Mouse (Mus musculus) liver, embryonic 16.5 days (tissue): Measurements from ENCODE around the gene Nfkb2. TPM values are rescaled to one million over a fixed set of nuclear protein-coding genes. Genes with fewer than 3 reads are reported as not detected.
A peak's percentile ranks its signal among the peaks of the same experiment; 100 is the strongest.

Source experiments
- ATAC-seq: fragments of 200-750 bp; cut with Nextera tagmentation; 2 replicates; pipeline ENCODE4 v1.8.0; 2017; ENCODE audit warnings: low read depth, mild to moderate bottlenecking, moderate number of reproducible peaks, moderate library complexity
- H3K27ac ChIP-seq: fragments of 300-500 bp; sonication (generic); 2 replicates; pipeline ENCODE4 v1.5.1; 2014; ENCODE audit warnings: mild to moderate bottlenecking, low read length
- H3K27me3 ChIP-seq: fragments of 300-500 bp; sonication (generic); 2 replicates; pipeline ENCODE4 v1.6.1; 2014; ENCODE audit warnings: low read depth, low read length, mixed read lengths; ENCODE audit not compliant: control insufficient read depth, insufficient read depth
- H3K36me3 ChIP-seq: fragments of 300-500 bp; sonication (generic); 2 replicates; pipeline ENCODE4 v1.6.1; 2014; ENCODE audit warnings: mild to moderate bottlenecking; ENCODE audit not compliant: control insufficient read depth, insufficient read depth
- H3K4me1 ChIP-seq: fragments of 300-500 bp; sonication (generic); 2 replicates; pipeline ENCODE4 v1.6.1; 2014; ENCODE audit warnings: low read depth, low read length, mixed read lengths; ENCODE audit not compliant: control insufficient read depth
- H3K4me2 ChIP-seq: fragments of 300-500 bp; sonication (generic); 2 replicates; pipeline ENCODE4 v1.6.1; 2014; ENCODE audit warnings: low read depth, low read length, mixed read lengths
- H3K4me3 ChIP-seq: fragments of 300-500 bp; sonication (generic); 2 replicates; pipeline ENCODE4 v1.5.1; 2014; ENCODE audit warnings: low read depth, mild to moderate bottlenecking, low read length
- H3K9ac ChIP-seq: fragments of 300-500 bp; sonication (generic); 2 replicates; pipeline ENCODE4 v1.6.1; 2014; ENCODE audit warnings: low read depth, low read length
- H3K9me3 ChIP-seq: fragments of 300-500 bp; sonication (generic); replicated peaks from 2 replicates; pipeline ENCODE4 v1.6.1; 2016; ENCODE audit warnings: low read length; ENCODE audit not compliant: control insufficient read depth
- WGBS: fragments of 180-500 bp; shearing (Covaris S2); extraction: QIAGEN DNeasy Blood & Tissue Kit; methylation state at CpG from one replicate; pipeline ENCODE4 v1.1.7; 2014; ENCODE audit not compliant: insufficient replicate concordance; 5-methylcytosine and 5-hydroxymethylcytosine counted together
- polyA plus RNA-seq: library from polyadenylated mRNA; unstranded; fragments of >200 nt; fragmentation: Nextera tagmentation; extraction: Ambion mirVana; gene quantifications from 2 replicates; pipeline ENCODE4 v1.2.1, GENCODE M21; 2015

Gene Nfkb2
- polyA plus RNA-seq, 1 experiment from 2014 or later: 3.8 TPM

- no peak for ATAC-seq
- Histone ChIP-seq H3K4me2 (peak overlapping the region; percentile 85; the same call in 1 of the 2 replicates), H3K36me3 (peaks cover 6% of the 10 kb centered on the region), H3K4me1 (peaks cover 61% of the 10 kb centered on the region), H3K9ac (peak overlapping the region; percentile 62; the same call in 1 of the 2 replicates), H3K9me3 (no peaks in the 10 kb centered on the region), H3K4me3 (no peak overlapping the region), H3K27me3 (peaks cover 34% of the 10 kb centered on the region), H3K27ac (peak overlapping the region; percentile 48; the same call in 1 of the 2 replicates)
- 81% methylated on average over 9 of the region's 9 CpGs for WGBS
These were observed 9.0 kb downstream of the Nfkb2 start for GRCm38 (mm10) chr19:46313116-46313515.

GRCm38 (mm10) chr19:46313591-46313990 lies 9.5 kb downstream of the Nfkb2 start:
- Histone ChIP-seq H3K4me1 (peaks cover 58% of the 10 kb centered on the region), H3K27me3 (peaks cover 39% of the 10 kb centered on the region), H3K9me3 (no peaks in the 10 kb centered on the region), H3K4me3 (peak overlapping the region; percentile 48), H3K9ac (peak overlapping the region; percentile 62; the same call in 1 of the 2 replicates), H3K27ac (peak overlapping the region; percentile 94), H3K36me3 (peaks cover 6% of the 10 kb centered on the region), H3K4me2 (peak overlapping the region; percentile 85)
- 63% methylated on average over 6 of the region's 6 CpGs for WGBS
- no peak for ATAC-seq

DNA sequence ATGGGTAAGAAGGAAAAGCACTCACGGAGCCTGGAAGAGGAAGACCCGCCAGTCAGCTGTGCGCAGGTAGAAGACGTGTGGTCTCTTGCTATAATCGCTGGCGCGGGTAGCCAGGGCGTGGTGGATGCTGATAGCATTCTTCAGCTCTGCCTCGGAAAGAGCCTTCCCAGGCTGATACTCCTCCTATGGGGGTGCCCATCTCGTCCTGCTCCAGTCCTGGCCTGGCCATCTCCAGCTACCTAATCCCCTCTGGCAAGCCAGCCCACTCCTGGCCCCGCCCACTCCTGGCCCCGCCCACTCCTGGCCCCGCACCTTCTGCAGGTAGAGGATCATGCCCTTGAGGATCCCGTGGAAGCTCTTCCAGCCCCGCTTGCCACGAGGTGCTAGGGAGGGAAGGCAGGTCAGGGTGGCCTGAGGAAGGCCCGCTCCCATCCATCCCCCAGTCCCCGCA lies 10.1 kb downstream of the Nfkb2 start:
- 11% methylated on average over 18 of the region's 18 CpGs for whole genome bisulfite sequencing
- H3K27ac ChIP-seq: peak overlapping the region; percentile 94
- H3K9ac ChIP-seq: peak overlapping the region; percentile 62
- ATAC-seq: peak; percentile 51
- no peaks in the 10 kb centered on the region for H3K9me3 ChIP-seq
- peak overlapping the region; percentile 48 for H3K4me3 ChIP-seq
- H3K36me3 ChIP-seq: peaks cover 6% of the 10 kb centered on the region
- peaks cover 44% of the 10 kb centered on the region for H3K27me3 ChIP-seq
- peak overlapping the region; percentile 85 for H3K4me2 ChIP-seq
- H3K4me1 ChIP-seq: peaks cover 54% of the 10 kb centered on the region

GRCm38 (mm10) chr19:46314872-46315742 lies 11.0 kb downstream of the Nfkb2 start:
- Histone ChIP-seq H3K4me1 (peaks cover 52% of the 10 kb centered on the region), H3K9ac (peak overlapping the region; percentile 66), H3K27me3 (peaks cover 54% of the 10 kb centered on the region), H3K36me3 (peaks cover 6% of the 10 kb centered on the region), H3K4me2 (peak overlapping the region; percentile 85), H3K9me3 (no peaks in the 10 kb centered on the region), H3K27ac (peak overlapping the region; percentile 94), H3K4me3 (peak overlapping the region; percentile 48)
- 2% methylated on average over 14 of the region's 14 CpGs for WGBS
- peak; percentile 88 for ATAC-seq

GRCm38 (mm10) chr19:46315752-46316610 lies 11.9 kb downstream of the Nfkb2 start:
- WGBS: 42% methylated on average over 12 of the region's 12 CpGs
- peak overlapping the region; percentile 85 for H3K4me2 ChIP-seq
- H3K9me3 ChIP-seq: no peaks in the 10 kb centered on the region
- ATAC-seq: peak; percentile 20; the same call in 1 of the 2 replicates
- H3K4me3 ChIP-seq: peak overlapping the region; percentile 48
- peaks cover 63% of the 10 kb centered on the region for H3K27me3 ChIP-seq
- H3K9ac ChIP-seq: peak overlapping the region; percentile 66
- peaks cover 2% of the 10 kb centered on the region for H3K36me3 ChIP-seq
- H3K27ac ChIP-seq: peak overlapping the region; percentile 94
- peaks cover 52% of the 10 kb centered on the region for H3K4me1 ChIP-seq

DNA sequence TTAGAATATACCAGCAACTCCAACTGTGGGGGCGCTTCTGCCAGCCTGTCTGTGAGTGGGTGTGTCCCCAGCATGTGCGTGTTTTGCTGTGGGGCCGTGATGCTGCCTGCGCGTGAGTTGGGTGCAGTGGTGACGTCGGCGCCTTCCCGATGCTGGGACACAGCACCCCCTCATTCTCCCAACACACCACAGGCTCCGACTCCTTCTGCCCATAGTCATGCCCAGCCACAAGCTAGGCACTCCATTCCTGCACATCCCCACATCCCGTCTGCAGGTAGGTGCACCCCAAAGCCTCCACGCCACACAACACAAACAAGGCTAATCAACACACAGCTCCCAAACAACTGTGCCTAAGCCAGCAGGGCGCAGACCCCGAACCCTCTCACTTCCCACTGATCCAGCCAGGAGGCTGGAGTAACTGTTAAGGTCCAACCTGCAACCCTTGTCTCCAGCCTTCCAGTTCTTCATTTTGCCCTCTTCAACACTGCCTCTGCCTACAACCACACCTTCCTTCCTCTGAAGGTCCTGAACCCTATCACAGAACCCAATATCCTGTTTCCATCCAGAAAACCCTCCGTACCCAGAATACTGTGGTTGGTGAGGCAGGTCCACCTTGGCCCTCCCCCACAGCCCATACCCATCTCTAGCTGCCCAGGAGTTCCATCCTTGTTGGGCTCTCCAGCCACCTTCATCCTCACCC lies 12.9 kb downstream of the Nfkb2 start:
- no peak for ATAC-seq
- WGBS: 30% methylated on average over 15 of the region's 15 CpGs
- Histone ChIP-seq H3K9ac (no peak overlapping the region), H3K27ac (no peak overlapping the region), H3K4me2 (peak overlapping the region; percentile 52; the same call in 1 of the 2 replicates), H3K4me1 (peaks cover 52% of the 10 kb centered on the region), H3K4me3 (peak overlapping the region; percentile 45), H3K9me3 (no peaks in the 10 kb centered on the region), H3K36me3 (no peaks in the 10 kb centered on the region; the same call in 1 of the 2 replicates), H3K27me3 (peaks cover 73% of the 10 kb centered on the region)

- peak overlapping the region; percentile 52 for H3K4me2 ChIP-seq
- peak overlapping the region; percentile 45 for H3K4me3 ChIP-seq
- H3K36me3 ChIP-seq: no peaks in the 10 kb centered on the region; the same call in 1 of the 2 replicates
- peaks cover 78% of the 10 kb centered on the region for H3K27me3 ChIP-seq
- no peaks in the 10 kb centered on the region for H3K9me3 ChIP-seq
- no peak overlapping the region for H3K27ac ChIP-seq
- no peak overlapping the region for H3K9ac ChIP-seq
- no peak for ATAC-seq
- 1% methylated on average over 48 of the region's 48 CpGs for WGBS
- H3K4me1 ChIP-seq: peaks cover 52% of the 10 kb centered on the region
These were observed 13.4 kb downstream of the Nfkb2 start for GRCm38 (mm10) chr19:46317546-46317885.

DNA sequence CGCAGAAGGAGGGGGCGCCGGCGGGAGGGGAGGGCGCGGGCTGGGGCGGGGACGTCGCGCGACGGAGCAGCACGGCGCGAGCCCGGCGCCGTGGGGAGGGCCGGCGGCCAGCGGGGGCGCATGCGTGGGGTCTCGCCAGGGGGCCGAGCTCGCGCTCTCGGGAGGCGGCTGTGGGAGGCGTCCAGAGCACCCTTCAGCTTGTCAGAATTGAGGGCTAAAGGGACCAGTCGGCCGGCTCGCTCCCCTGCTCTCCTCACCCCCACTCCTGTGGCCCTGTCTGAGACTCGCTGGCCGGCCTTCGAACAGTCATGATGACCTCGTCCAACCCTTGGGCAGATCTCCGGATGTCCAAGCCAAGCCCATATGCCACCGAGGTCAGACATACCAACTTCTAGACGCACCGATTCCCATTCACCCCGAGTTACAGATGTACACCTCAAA lies 13.9 kb downstream of the Nfkb2 start:
- Histone ChIP-seq H3K27me3 (peaks cover 83% of the 10 kb centered on the region), H3K4me2 (peak overlapping the region; percentile 52), H3K27ac (no peak overlapping the region), H3K4me1 (peaks cover 52% of the 10 kb centered on the region), H3K36me3 (no peaks in the 10 kb centered on the region), H3K4me3 (peak overlapping the region; percentile 45), H3K9me3 (no peaks in the 10 kb centered on the region), H3K9ac (no peak overlapping the region)
- ATAC-seq: no peak
- 3% methylated on average over 37 of the region's 42 CpGs for WGBS
